Mouse (Mus musculus) cerebellum, adult 11 months (tissue): ENCODE data around the gene Nptx1.

Experiments used
- DNase-seq: peaks from one replicate; pipeline ENCODE4 v3.0.0; 2022

Gene Nptx1

DNA sequence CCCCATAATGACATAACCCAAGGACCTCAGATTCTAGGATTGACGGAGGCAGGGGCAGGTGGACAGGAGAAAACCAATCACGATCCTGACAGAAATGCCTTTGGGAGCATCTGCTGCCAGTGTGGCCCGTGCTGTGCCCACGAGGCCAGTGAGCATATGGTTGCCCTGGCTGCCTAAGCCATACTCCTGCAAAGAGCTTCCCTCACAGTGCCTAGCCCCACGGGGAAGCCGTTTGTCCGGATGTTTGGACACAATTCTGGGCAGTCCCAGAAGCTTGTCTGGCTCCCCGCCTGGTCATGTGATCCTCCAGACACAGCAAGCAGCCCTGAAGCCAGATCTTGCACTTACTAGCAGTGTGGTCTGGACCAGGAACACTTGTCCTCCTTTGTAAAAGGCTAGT is 24.8 kb downstream of the Nptx1 start:
- DNase-seq: peak; percentile 98

DNA sequence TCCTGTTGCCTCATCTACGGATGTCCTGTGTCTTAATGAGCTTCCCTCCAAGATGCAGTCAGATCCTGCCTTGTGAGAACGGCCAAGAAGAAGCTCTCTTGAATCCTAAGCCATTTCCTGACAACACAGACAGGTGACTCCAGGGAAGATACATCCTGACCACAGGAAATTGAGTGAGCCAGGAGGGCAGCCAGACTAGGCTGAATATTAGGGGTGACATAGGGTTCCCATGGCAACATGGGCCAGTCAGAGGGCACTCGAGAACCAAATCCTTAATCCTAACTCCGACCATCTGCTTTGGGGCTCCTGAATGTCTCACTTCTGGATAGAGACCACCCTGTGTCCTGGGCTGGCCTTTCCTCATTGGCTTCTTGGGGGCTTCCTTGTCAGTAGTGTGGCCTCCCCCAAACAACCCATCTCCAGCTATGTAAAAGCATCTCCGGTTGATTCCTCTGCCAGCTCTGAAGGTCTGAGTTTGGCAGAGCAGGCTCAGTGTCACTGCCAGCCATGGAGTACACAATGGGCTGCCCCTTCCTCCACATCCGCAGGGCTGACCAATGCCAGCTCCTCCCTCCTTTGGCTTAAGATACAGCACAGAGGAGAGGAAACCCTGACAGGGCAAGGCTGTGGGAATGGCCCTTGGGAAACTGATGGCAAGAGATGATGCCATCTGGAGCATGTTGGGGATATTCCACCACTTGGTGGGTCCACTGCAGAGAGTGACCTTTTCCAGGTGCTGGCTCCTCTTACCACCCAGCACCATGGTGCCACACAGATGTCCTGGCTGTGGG is 25.4 kb downstream of the Nptx1 start:
- DNase-seq: no peak

DNA sequence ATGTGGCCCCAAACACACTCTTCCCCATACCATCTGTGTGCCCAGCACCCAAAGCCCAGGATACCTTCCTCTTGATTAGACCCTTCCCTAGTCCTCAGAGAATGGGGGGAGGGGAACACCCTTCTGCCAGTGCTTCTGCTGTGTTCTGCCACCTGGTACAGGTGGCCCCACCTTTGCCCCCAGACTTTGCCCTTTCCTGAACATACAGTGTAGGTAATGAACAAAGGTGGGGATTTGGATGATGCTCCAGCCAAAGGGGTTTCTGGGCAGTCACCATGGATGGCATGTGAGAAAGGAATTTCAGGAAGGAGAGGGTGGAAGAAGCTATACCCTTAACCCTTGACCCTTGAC is 26.9 kb downstream of the Nptx1 start:
- DNase-seq: no peak

DNA sequence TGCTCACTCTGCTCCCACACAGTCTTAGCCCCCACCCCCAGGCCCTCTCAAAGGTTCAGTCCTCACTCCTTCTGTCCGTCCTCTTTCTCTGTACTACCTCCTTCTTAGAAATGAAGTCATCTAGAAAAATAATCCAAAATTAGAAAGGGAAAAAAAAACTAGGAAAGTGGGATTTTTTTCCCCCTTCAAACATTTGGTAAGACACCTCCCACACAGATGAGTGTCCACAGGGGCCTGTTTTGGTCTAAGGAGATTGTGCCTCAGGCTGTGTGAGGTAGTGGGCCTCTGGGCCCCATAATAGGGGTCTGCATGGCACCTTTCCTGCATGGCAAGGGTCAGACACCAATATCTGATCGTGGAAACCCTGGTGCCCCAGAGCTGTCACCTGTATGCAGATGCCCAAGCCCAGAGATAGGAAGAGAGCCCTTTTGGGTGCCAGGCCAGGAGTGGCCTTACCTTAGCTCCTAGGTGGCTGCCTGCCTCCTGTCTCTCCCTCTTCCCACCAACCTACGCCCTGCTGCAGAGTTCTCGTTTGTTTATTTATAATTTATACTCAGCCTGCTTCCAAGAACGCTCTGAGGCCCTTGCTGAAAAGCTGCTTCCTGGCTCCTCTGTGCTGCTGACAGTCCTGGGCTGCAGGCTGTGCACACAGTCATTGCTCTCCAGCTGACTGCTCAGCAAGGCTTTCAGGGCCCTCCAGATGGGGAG is 27.4 kb downstream of the Nptx1 start:
- DNase-seq: no peak

DNA sequence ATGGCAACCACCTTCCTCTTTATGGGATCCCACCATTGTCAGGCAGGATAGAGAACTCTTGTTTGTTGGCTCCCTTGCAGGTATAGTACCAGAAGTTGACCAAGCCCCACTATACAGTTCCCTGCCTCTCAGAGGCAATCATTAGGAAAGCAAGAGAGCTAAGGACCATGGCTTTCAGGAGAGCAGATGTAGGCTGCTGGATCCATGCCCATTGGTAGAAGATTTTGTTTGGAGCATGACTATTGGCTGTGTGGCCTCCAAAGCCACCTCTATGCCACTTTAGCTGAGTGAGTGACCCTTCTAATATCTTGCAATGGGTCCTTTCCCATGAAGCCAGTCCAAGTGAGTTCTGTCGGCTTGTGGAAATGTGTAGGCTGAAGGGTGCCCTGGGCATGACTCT is 28.2 kb downstream of the Nptx1 start:
- no peak for DNase-seq

DNA sequence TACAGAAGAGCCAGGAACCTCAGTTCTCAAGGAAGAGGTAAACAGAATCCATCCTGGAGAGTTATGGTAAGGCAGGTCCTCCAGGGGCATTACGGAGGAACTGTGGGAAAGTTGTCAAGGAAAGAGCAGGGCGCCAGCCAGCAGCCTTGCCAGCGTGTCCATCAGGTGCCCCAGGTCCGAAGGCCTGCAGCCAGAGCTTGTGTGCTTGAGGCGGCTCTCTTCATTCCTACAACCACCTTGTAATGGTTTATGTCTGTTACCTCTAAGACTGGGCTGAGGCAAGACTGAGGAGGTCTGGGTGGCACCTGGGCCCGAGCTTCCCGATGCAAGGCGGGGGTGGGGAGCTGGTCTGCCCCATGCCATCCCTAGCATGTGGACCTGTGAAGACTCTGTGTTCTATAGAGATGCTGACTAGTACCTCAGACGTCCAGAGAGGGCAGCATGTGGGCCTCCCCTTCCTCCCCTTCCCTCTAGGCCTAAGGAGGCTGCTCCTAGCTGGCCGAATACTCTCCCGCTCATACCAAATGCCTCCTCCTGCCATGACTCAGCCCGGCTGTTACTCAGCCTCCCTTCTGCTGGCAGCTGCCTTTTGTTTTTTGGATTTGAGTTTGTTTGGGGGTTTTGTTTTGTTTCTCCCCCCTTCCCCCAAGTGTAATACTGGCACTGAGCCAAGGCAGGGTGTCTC is 30.7 kb downstream of the Nptx1 start:
- peak; percentile 50 for DNase-seq

DNA sequence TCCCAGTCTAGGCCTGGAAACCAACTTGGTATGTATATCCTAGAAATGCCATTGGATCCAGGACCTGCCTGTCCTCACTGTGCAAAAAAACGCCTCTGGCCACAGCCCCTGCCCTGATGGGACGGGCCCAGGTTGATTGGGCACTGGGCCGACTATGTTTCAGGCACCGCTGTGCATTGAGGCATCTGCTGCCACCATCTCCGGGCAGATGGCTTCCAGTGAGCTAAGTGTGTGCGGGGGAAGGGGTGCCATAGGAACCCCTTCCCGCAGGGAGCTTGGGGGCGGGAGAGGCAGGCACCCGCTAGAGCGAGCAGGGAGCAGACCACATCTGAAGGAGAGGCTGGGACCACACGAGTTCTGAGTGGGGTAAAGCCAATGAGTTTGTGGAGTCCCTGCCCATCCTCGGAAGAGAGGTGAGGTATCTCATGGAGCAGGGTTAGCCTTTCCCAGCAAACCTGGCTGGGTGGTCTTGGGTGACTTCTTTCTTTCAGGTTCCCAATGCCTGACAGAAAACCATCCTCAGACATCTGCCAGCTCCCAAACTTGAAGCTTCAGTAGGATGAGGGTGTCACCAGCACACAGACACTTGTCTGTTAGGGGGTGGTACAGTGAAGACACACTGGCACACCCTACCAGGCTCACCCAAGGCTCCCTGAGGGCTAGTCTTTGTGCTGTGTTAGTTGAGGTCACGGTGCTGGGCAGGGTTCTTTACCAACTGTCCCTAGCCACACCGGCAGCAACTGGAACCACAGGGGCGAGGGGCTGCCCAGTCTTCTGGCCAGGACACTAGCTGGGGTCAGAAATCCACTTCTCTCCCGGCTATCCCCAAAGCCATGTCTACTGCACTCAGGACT is 31.5 kb downstream of the Nptx1 start:
- no peak for DNase-seq

DNA sequence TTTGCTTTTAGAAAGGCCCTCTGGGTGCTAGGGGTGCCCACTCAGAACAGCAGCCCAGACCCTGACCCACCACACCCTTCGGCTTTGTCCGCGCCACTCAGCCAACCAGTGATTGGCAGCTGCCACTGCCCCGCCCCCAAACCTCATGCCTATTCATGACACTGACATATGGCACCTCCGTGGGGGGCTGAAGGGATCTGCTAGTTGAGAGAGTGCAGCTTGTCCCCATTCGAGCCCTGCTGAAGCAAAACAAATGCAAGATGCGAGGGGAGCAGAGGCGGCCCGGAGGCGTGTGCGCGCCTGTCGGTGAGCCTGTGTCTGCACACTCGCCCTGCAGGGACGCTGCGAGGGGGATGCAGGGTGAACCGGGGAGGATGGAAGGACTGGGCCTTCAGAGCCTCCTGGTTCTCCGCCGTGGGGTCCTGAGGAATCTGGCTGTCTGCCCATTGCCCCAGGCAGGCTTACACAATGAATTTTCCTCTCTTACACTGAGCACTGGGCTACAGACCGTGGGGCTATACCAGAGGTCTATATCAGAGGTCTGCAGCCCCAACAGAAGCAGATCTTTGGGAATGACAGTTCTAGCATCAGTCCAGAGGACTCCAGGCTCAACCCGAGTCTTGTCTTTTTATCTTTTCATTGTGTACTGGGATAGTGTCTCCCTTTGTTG is 32.5 kb downstream of the Nptx1 start:
- peak; percentile 97 for DNase-seq

DNA sequence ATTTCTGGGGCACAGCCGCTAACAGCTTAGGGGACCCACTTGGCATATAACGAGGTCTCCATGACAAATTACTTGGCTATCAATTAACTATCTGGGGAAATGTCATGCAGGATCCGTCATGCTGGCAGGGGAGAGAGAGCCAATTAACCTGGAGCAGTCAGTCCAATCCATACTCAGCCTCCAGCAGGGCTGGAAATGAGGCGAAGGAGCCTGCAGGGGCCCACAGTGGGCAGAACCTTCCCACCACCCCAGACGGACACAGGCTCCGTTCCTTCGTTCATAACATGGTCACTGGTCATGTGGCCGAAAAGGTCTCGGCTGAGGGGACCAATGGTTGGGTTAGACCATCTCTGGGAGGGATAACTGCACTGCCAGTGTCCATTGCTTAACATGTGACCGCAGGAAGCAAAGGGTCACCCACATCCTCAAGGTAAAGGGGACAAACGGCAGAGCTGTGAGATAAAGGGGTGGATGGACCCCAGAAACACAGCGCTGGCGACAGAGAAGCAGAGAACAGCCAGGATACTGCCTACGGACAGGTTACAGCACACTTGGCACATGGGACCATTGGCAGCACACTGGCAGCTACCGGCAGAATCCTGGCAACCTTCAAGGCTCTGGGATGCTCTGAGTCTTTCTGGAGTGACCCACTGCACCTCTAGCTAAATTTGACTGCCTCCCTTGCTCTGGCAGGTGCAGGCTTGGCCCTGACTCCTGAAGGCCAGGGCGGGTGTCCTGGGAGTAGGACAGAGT is 33.3 kb downstream of the Nptx1 start:
- peak; percentile 80 for DNase-seq

DNA sequence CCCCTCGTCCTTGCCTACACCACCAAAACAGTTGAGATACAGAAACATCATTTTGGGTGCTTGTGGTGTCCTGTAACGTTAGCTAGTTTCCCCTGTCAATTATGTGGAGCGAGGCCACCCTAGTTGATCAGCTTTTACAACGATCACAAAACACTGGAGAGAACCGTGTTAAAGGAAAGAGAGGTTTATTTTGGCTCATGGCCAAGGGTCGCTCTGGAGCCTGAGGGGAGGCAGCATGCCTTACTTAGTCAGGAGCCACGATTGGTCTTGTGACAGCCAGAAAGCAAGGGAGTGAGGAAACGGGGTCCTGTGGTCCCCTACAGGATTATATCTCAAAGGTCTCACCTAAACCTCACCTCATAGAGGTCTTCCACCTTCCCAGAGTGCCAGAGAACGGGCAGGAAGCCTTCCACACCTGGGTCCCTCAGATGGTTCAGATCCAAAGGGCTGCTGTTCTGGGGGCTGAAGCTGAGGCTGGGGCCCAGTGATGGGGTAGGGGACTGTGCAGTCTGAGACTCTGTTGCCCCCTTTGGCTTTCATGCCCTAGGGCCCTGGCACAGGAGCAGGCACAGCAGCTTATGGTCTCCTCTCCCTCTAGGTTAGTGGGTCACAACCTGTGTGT is 34.4 kb downstream of the Nptx1 start:
- DNase-seq: no peak

DNA sequence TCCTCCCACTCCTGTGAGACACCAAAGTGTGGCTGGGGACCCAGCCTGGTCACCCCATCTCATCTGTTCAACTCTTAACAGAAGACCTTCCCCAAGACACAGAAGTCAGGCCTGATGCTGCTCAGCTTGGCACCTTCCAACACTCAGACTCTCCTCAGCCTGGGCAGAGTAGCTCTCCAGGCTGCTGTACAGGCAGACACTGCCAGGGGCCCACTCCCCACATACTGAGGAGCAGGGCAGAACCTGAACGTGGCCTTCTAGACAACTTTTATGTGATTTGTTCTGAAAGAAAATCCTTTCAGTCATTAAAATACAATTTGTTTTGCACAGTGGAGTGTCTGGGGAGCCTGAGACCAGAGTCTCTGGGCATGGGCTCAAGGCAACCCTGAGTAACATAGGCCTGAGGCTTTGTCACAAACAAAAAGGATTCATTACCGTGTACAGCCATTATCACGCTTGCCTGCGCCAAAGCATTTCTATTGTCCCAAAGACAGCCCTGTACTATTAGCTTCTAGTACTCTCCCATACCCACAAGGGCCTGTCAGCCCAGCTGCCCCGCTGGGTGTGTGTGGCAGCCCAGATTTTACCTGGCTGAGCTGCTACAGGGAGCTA is 38.3 kb downstream of the Nptx1 start:
- no peak for DNase-seq

DNA sequence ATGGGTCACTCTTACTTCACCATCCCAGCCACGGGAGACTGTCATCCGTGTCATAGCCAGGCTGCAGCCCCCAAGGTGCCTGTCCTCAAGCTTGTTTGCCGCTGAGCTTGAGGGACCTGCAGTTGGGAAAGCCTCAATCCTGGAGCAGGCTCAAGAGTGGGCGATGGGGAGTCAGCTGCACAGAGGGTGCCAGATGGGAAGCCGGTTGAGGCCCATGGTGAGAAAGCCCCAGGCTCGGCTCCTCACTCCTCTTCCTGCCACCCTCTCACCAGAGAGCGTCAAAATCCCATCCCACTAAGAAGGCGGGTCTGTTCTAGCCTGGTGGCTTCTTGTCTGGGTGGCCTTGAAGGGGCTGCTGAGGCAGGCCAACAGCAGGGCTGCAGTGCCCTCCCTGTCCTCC is 39.8 kb downstream of the Nptx1 start:
- DNase-seq: no peak

DNA sequence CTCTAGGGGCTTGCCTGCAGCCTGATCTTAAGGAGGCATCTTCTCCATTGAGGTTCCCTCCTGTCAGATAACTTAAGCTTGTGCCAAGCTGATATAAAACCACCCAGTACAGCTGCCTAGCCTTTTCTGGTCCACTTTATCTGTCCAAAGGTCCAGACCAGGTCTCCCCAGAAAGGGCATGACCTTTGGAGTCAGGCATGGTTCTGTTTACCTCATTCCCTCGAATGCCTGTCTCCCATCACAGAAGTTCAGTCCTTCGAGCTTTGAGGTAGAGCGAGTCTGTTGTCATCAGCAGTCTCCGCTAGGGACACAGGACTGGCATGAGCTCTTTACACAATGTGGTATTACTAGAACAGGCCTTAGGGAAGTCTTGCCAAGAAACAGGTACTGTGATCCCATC is 41.2 kb downstream of the Nptx1 start:
- DNase-seq: no peak

DNA sequence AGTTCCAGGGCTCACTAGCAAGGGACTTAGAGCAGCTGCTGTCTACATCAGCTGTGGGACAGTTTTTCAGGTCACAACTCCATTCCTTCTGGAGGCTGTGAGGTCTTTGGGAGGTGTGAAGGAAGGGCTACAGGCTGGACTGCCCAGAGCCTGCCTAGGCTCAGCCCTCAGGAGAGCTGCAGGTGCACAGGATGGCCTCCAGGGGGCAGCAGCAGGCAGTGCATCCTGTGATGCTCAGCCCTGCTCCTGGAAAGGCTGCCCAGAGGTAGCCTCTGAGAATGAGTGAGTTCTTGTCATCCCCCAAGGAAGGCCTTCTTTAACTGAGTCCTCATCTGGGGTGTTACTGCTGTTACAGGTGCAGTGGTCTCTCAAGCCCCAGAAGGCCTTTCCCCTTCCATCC is 43.9 kb downstream of the Nptx1 start:
- DNase-seq: peak; percentile 83

DNA sequence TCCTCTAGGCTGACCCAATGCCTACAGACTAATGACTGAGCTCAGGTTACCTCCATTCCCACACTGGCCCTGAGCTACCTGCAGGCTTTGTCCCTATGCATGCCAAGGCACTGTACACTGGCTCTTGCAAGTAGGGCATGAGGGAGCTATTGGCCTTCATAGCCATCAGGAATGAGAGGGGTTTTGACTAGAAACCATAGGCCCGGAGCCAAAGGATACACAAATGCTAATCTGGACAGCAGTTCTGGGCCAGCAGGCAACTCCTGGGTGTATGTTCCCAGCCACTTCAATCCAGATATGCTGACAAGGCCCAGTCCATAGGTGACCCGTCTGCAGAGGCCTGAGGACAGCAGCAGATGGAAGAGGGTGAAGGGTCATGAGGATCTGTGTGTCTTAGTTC is 47.5 kb downstream of the Nptx1 start:
- DNase-seq: peak; percentile 11

DNA sequence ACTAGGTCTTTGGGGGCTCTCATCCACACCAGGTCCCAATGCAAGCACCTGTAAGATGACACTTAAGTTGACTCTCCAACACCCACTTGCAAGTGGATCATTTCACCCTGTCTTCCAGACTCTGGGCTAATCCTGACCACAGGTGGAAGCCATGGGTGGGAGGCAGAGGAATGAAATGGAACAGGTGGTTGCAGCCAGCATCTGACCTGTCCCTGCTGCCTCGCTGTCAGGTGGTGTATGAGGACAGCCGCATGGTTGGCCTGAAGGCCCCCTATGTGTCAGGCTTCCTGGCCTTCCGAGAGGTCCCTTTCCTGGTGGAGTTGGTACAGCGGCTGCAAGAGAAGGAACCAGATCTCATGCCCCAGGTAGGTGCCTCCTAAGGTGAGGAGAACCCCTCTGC is 48.3 kb downstream of the Nptx1 start:
- DNase-seq: no peak

DNA sequence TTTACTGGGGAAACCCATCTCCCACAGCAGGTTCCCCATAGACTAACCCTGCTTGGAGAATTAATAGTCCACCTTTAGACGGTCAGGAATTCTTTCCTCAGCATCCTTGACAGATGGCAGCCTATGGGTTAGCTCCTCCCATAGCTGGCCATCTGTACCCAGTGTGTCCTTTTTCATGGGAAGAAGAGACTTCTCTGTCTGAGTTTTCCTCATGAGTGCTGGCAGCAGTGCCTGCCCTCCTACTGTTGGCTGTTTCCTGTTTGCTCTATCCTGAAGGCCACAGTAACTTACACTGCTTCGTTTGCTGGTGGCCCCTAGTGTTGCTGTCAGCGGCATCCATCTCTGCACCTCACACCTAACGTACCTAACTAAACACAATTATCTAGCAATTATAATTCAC is 50.1 kb downstream of the Nptx1 start:
- DNase-seq: peak; percentile 35

DNA sequence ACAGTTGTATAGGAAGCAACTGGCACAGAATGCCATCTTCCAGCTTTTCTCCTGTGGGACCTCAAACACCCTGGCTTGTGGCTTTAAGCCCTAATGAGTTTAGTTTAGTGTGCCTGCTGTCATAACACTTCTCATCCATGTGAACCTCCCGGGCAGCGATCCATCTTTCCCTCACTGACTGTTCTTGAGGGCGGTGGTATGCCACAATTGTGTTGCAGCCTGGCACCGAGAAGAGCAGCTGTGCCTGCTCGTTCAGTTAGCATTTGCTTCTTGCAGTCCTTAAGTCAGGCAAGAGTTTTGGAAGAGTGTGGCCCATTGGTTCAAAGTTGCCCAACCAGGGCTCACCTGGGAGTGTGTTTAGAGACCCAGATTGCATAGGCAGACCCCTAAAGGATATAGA is 51.4 kb downstream of the Nptx1 start:
- peak; percentile 11 for DNase-seq

DNA sequence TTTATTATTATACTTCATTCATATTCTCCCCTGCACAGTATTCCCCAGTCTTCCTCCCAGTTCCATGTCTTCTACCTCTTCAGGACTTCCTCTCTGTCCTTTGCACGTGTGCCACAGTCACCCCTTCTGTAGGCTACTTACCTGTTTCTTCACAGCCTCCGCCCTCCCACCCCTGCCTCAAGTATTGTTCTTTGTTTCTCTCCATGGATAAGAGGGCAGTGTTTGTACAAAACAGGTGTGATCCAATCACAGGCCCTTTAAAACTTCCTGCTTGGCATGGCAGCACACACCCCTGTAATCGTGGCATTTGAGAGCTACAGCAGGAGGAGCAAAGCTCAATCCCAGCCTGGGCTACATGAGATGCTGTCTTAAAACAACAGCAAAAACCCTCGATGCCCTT is 54.0 kb downstream of the Nptx1 start:
- no peak for DNase-seq

DNA sequence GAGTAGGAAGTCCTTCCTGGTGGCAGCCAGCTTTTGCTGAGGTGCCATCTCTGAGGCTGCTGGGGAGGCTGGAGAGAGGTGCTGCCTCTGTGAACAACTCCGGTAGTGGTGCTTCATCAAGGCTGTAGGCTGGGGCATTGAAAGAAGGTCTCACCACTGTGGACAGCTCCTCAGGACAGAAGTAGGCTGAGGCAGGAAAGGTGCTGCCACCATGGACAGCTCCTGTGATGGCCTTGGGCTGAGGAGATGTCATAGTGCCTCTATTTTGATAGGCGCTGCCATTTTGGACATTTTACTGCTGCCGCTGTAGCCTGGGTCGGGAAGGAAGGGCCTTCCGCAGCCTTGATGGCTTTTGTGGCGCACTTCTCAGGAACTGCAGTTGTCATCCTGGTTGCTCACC is 54.7 kb downstream of the Nptx1 start:
- DNase-seq: no peak

DNA sequence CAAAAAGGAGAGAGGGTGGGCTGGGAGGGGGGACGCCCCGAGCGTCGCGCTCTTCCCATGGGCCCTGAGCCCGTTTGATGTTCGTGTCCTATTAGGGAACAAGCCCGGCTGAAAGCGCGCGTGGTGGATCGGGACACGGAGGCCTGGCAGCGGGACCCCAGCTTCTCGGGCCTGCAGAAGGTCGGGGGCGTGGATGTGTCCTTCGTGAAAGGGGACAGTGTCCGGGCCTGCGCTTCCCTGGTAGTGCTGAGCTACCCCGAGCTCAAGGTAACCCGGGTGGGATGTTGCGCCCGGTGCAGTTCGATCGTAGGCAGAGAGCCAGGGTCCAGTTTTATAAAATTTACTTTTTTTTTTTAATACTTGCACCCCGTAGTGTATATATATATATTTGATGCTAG is 55.9 kb downstream of the Nptx1 start:
- DNase-seq: no peak
